Mouse (Mus musculus) megakaryocyte-erythroid progenitor cell, adult 5-6 weeks (primary cell): Measurements from ENCODE around the gene Inpp1. TPM values are rescaled to one million over a fixed set of nuclear protein-coding genes. Genes with fewer than 3 reads are reported as not detected.

Experiments used
- ATAC-seq: replicated peaks from 2 replicates; pipeline ENCODE4 v1.8.0; 2016; ENCODE audit warnings: mild to moderate bottlenecking, inconsistent platforms; ENCODE audit not compliant: severe bottlenecking, poor library complexity, low FRiP score, low TSS enrichment
- total RNA-seq, 2 experiments: library from RNA; stranded (forward) in 1 of 2; stranded (reverse) in 1 of 2; fragments of 200-1000, 215-1000 nt in 1 of 2; fragments of >200 nt in 1 of 2; fragmentation: Nextera tagmentation in 1 of 2; gene quantifications; 2 replicates each; pipeline ENCODE4 v1.2.3; 2014 to 2017

The Inpp1 gene
- total RNA-seq, 2 experiments from 2014 or later, result 1.8 to 2.8 TPM

GRCm38 (mm10) chr1:52799056-52799726 is 18.3 kb downstream of the Inpp1 start:
- 0 out of 2 replicates have a peak, but pooled peaks have one; percentile 46 for ATAC-seq

DNA sequence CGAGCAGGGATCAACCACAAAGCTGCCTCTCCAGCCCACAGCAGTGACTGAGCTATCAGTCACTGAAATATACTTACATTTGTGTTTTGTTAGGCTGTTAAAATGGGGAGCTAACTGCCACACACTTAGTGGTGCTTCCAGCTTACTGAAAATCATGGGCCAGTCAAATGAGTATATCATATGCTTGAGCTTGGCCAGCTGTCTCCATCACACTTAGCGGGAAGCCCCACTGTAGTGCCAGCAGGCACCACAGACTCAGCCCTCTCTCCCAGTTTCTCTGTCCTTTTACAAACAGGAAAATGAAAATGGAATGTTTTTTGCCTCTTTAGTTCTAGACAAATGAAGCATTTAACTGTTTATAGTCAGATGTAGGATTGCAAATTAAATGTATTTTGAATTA is 21.6 kb downstream of the Inpp1 start:
- no peak for ATAC-seq

DNA sequence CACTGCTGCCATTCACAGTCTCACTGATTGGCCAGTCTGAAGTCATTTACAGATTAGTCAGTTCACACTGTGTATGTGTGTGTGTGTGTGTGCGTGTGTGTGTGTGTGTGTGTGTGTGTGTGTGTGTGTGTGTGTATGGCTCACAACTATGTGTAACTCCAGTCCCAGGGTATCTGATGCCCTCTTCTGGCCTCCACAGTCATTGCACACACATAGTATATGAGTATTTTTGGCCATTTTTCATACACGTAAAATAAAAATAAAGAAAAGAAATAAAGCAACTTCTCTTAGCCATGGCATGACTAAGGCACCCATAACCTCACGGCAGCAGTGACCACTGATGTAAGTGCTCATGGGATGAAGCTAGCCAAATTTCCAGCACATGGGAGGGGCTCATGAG is 23.8 kb downstream of the Inpp1 start:
- ATAC-seq, result no peak

- ATAC-seq, result no peak
Observed at GRCm38 (mm10) chr1:52792701-52793100, 24.8 kb downstream of the Inpp1 start.

- no peak for ATAC-seq
Observed at GRCm38 (mm10) chr1:52787254-52787653, 30.2 kb downstream of the Inpp1 start.

DNA sequence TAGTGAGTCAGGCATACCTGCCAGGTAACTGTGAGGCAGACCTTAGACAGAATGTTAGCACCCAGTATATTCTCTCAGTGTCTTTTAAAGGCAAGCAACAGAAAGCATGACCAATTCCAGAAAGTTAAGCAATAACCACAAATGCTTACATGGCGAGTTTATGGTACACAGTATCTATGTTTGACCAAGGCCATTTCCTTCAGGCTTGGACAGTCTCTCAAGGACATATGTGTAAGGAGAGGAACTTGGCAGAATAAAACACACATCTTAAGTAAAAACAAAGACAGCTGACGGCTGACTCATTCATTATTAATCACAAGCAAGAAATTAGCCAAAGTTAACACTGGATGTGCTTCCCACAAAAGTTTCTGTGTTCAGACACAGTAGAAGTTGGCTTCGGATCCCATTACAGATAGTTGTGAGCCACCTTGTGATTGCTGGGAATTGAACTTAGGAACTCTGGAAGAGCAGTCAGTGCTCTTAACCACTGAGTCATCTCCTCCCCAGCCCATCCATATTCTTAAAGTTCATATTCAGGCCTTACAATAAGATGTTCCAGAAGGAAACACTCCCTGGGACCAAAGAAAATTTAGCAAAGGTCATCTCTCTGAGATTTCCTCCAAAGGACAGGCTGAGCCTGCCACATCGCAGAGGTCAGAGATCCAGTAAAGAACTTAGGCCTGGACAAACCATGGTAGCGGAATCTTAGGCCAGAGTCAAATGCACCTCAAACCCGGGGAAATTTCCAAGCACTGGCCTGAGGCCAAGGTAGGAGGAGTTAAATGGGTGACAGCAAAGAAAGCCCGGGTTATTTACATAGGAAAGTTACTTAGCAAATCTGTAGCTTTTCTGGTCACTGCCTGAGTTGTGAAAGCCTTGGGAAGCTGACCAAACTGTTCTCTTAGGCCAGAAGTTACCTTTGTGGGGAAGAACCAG is 52.0 kb downstream of the Inpp1 start:
- ATAC-seq, result no peak

DNA sequence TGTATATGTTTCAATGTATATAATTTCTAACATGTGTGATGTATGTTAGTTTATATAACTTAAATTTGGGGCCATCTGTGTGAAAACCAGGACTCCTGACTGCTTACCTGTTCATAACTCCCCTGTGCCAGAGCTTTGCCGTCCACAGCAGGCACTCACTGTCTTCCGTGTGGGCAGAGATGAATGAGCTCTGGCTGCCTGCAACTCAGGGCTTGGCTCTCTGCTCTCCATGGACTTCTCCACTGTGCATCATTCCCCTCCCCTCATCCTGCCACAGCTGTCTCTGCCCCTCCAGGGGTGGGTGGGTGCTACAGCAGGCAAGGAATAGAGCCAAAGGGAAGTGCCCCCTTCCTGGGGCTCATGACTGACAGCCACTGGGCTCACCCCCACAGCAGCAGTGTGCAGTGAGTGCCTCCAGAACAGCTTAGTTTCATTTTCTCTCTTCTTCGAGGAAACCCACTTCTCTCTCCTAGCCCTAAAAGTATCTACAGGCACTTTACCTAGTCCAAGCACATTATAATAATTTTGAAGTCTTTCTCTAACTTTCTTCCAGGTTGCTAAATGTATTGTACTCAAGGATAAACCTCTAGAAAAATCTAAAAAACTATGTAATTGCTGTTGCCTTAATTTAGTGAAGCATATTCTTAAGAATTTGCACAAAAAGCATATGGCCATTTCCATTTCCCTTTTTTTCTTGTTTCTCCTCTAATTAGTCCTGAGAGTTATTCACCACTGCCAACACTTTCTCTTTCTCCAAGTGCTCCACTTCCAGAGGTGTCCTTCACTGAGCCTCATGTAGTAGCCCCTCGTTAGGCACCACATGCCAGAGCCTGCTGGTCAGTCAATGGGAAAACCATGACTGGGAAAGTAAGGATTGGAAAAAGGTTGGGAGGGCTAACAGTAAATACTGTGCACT is 53.3 kb downstream of the Inpp1 start:
- peak; percentile 94 for ATAC-seq

GRCm38 (mm10) chr1:52758174-52758573 is 59.3 kb downstream of the Inpp1 start:
- no peak for ATAC-seq

GRCm38 (mm10) chr1:52754331-52754730 is 63.2 kb downstream of the Inpp1 start:
- ATAC-seq, result no peak

DNA sequence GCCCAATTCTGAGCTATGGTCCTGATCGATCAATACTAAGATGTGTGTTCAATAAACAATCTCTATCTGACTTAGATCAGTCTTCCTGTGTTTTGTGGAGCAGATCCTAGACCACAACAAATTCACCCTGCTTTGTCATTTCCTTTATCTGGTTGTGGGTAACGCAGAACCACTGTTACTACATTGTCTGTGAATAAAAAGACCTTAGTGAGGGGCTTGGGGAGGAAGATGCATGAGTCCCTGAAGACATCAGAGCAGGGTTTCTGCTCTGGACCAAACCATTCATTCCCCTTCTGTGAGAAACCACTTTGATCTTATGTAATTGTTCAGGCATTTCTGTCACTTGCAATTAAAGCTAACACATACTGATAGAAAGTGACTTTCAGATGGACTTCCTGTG is 63.7 kb downstream of the Inpp1 start:
- ATAC-seq, result no peak

GRCm38 (mm10) chr1:52752706-52753105 is 64.8 kb downstream of the Inpp1 start:
- peak; percentile 83 for ATAC-seq

- ATAC-seq, result no peak
Observed at GRCm38 (mm10) chr1:52751634-52752033, 65.9 kb downstream of the Inpp1 start.

GRCm38 (mm10) chr1:52749978-52750377 is 67.5 kb downstream of the Inpp1 start:
- ATAC-seq, result no peak

DNA sequence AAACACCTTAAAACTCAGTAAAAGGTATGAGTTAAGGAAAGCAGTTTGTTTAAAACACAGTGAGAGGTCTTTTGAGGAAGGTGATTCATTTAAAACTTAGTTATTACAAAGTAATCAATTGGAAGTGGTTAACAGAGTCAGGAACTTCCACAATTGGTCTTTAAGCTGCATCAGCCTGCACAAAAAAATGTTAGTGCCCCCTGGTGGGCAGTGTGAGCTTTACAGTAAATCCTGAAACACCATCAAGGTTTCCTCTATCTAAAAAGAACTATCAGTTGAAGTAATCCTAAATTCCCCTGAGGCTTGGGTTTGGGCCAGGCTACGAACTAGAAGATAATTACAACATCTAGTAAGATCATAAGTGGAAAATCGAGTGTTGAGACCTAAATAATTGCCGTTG is 69.2 kb downstream of the Inpp1 start:
- ATAC-seq, result peak; percentile 64

- no peak for ATAC-seq
Observed at GRCm38 (mm10) chr1:52742567-52742966, 74.9 kb downstream of the Inpp1 start.

Other genes with a start within 250 kb of the Inpp1 start
- 8.1 and 10.6 TPM in 2 replicates for gene Nemp2, start 187.0 kb downstream of the Inpp1 start, total RNA-seq (2014; fragmentation: Nextera tagmentation)
- gene Nemp2, start 187.0 kb downstream of the Inpp1 start, total RNA-seq (2017), result 4.3 and 4.8 TPM in 2 replicates
- 3.3 and 5.1 TPM in 2 replicates for gene Mfsd6, start 90.2 kb downstream of the Inpp1 start, total RNA-seq (2014; fragmentation: Nextera tagmentation)
- 3.5 and 5.9 TPM in 2 replicates for gene Mfsd6, start 90.2 kb downstream of the Inpp1 start, total RNA-seq (2017)
- gene Hibch, start 27.2 kb upstream of the Inpp1 start, total RNA-seq (2014; fragmentation: Nextera tagmentation), result 38.7 and 51.5 TPM in 2 replicates
- gene Hibch, start 27.2 kb upstream of the Inpp1 start, total RNA-seq (2017), result 71.4 and 81.7 TPM in 2 replicates
- 0.20 TPM in 1 of 2 replicates, not detected in the other for gene 1700019D03Rik, start 202.5 kb upstream of the Inpp1 start, total RNA-seq (2014; fragmentation: Nextera tagmentation)
- gene 1700019D03Rik, start 202.5 kb upstream of the Inpp1 start, total RNA-seq (2017), result 0.30 TPM in 1 of 2 replicates, not detected in the other
- gene Mstn, start 244.0 kb upstream of the Inpp1 start, total RNA-seq (2014; fragmentation: Nextera tagmentation), result not detected in 2 replicates
- gene Mstn, start 244.0 kb upstream of the Inpp1 start, total RNA-seq (2017), result not detected in 2 replicates